23 mouse cellular contexts compared by ENCODE assay signal in the genomic region with DNA sequence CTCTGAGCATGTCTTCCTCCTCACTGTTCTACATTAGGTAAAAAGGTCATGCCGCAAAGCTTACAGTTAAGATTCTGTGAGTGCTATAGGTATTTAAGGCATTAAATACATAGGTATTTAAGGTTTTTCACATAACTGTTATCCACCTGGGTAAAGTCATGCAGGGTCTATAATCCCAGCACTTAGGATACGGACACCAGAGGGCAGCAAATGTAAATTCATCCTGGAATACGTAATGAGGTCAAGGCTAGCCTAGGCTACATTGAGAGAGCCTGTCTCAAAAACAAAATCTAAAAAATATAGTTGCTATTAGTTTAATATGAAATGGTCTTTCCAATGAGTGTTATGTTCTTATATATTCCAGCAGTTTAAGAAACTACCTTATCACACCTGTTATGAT. TPM values are rescaled to one million over a fixed set of nuclear protein-coding genes. Genes with fewer than 3 reads are reported as not detected.
DNase-seq lines count a peak whose midpoint lies in the region; ATAC-seq and TF ChIP-seq lines count a peak whose summit lies in the region.
"Had no signal": no experiment of that assay in that cellular context is flagged by ENCODE, and none has a peak within 500 bp of the region (broad histone marks: within the 10 kb centered on the region; RNA-seq: fewer than 3 reads in every experiment).

No protein-coding gene starts in this region.

- H3K4me2 ChIP-seq in heart, postnatal 0 days (ENCODE audit: low read depth, low read length): no peak overlapping the region
- H3K4me2 ChIP-seq in lung, postnatal 0 days (replicated peaks; ENCODE audit: low read depth, low read length): no peak overlapping the region
- no peak overlapping the region for H3K4me2 ChIP-seq in stomach, postnatal 0 days (replicated peaks; ENCODE audit: low read depth)
- H3K4me2 ChIP-seq: embryonic facial prominence, embryonic 12.5 days; forebrain, embryonic 15.5 days; heart, embryonic 12.5 days; hindbrain, embryonic 13.5 days had no signal

- H3K27ac ChIP-seq in heart, postnatal 0 days (ENCODE audit: low read depth): no peak overlapping the region
- H3K27ac ChIP-seq in liver, adult 2 months (replicated peaks; ENCODE audit: insufficient read depth, low read depth, low read length): no peak overlapping the region
- no peak overlapping the region for H3K27ac ChIP-seq in lung, postnatal 0 days (ENCODE audit: low read length)
- no peak overlapping the region for H3K27ac ChIP-seq in stomach, postnatal 0 days (replicated peaks)
- H3K27ac ChIP-seq: embryonic facial prominence, embryonic 12.5 days; forebrain, embryonic 15.5 days; hindbrain, embryonic 13.5 days; hindbrain, postnatal 0 days had no signal

- H3K4me1 ChIP-seq in heart, postnatal 0 days (ENCODE audit: control insufficient read depth, insufficient read depth): no peaks in the 10 kb centered on the region
- H3K4me1 ChIP-seq in liver, adult 2 months (ENCODE audit: control insufficient read depth, insufficient read depth, low read length): no peaks in the 10 kb centered on the region
- no peaks in the 10 kb centered on the region for H3K4me1 ChIP-seq in lung, postnatal 0 days (ENCODE audit: insufficient read depth, low read depth, low read length)
- H3K4me1 ChIP-seq in stomach, postnatal 0 days (replicated peaks; ENCODE audit: control insufficient read depth, insufficient read depth): no peaks in the 10 kb centered on the region
- H3K4me1 ChIP-seq: embryonic facial prominence, embryonic 12.5 days; forebrain, embryonic 15.5 days; heart, embryonic 12.5 days; hindbrain, embryonic 13.5 days had no signal

- no peaks in the 10 kb centered on the region for H3K36me3 ChIP-seq in heart, postnatal 0 days (replicated peaks; ENCODE audit: control insufficient read depth, insufficient read depth, low read length)
- H3K36me3 ChIP-seq in liver, adult 2 months (ENCODE audit: control insufficient read depth, insufficient read depth, low read length): no peaks in the 10 kb centered on the region
- H3K36me3 ChIP-seq in lung, postnatal 0 days (ENCODE audit: insufficient read depth, low read length): no peaks in the 10 kb centered on the region
- no peaks in the 10 kb centered on the region for H3K36me3 ChIP-seq in stomach, postnatal 0 days (ENCODE audit: control insufficient read depth, insufficient read depth, low read length)
- H3K36me3 ChIP-seq: embryonic facial prominence, embryonic 12.5 days; forebrain, embryonic 15.5 days; heart, embryonic 12.5 days; hindbrain, embryonic 13.5 days had no signal

- TF ChIP-seq POLR2A in liver, adult 2 months (IDR thresholded peaks at IDR 0.05; ENCODE audit: extremely low read depth, insufficient read depth, low read length): no peak

- 87% methylated on average over 3 of the region's 3 CpGs for WGBS in heart, postnatal 0 days
- WGBS in liver, adult 2 months: 94% methylated on average over 3 of the region's 3 CpGs
- 83% methylated on average over 3 of the region's 3 CpGs for WGBS in lung, postnatal 0 days
- 89% methylated on average over 3 of the region's 3 CpGs for WGBS in stomach, postnatal 0 days

- H3K4me3 ChIP-seq in heart, postnatal 0 days (ENCODE audit: low read depth, low read length): no peak overlapping the region
- H3K4me3 ChIP-seq in liver, adult 2 months (ENCODE audit: insufficient read depth, low read depth, low read length): no peak overlapping the region
- no peak overlapping the region for H3K4me3 ChIP-seq in lung, postnatal 0 days (ENCODE audit: low read depth, low read length)
- no peak overlapping the region for H3K4me3 ChIP-seq in stomach, postnatal 0 days (ENCODE audit: low read depth, low read length)
- H3K4me3 ChIP-seq: embryonic facial prominence, embryonic 12.5 days; forebrain, embryonic 15.5 days; heart, embryonic 12.5 days; hindbrain, embryonic 13.5 days had no signal

- intact Hi-C loops in heart, postnatal 14 days (cut with DNase I): loop anchor here (2.0 kb wide), 1 partner anchor 56 kb away; no protein-coding TSS in a partner anchor

- 0 out of 2 replicates have a peak, but pooled peaks cover 8% of the 10 kb centered on the region for H3K9me3 ChIP-seq in heart, postnatal 0 days (replicated peaks; ENCODE audit: control insufficient read depth, low read length)
- H3K9me3 ChIP-seq in lung, postnatal 0 days (ENCODE audit: low read length): no peaks in the 10 kb centered on the region
- no peaks in the 10 kb centered on the region for H3K9me3 ChIP-seq in stomach, postnatal 0 days (ENCODE audit: control insufficient read depth, low read length)
- H3K9me3 ChIP-seq: embryonic facial prominence, embryonic 12.5 days; forebrain, embryonic 15.5 days had no signal

- H3K9ac ChIP-seq in heart, postnatal 0 days (replicated peaks; ENCODE audit: low read depth, low read length): no peak overlapping the region
- no peak overlapping the region for H3K9ac ChIP-seq in liver, adult 2 months (ENCODE audit: low read depth, low read length)
- H3K9ac ChIP-seq in lung, postnatal 0 days (replicated peaks; ENCODE audit: low read depth): no peak overlapping the region
- H3K9ac ChIP-seq in stomach, postnatal 0 days (ENCODE audit: low read length): no peak overlapping the region
- H3K9ac ChIP-seq: embryonic facial prominence, embryonic 12.5 days; forebrain, embryonic 15.5 days; heart, embryonic 12.5 days; hindbrain, embryonic 13.5 days had no signal

- DNase-seq in heart, postnatal 0 days (ENCODE audit: low spot score): no peak
- no peak for DNase-seq in heart, postnatal 14 days
- DNase-seq in liver, adult 2 months (ENCODE audit: extremely low read depth, low read depth, low spot score): peak; percentile 27
- DNase-seq in liver: no peak
- DNase-seq in lung, postnatal 0 days (ENCODE audit: low spot score): no peak
- DNase-seq in lung, postnatal 14 days: no peak
- no peak for DNase-seq in stomach, postnatal 0 days (ENCODE audit: low spot score)
- DNase-seq in gastrocnemius, postnatal 10 days: no peak
- DNase-seq: adrenal gland, postnatal 14 days; cerebellum, adult 11-12 months; cerebellum, adult 9-10 months; cerebellum, postnatal 25 days; gastrocnemius, postnatal 25 days; heart, postnatal 4 days had no signal

- TF ChIP-seq EP300 in heart, postnatal 0 days (IDR thresholded peaks at IDR 0.05; ENCODE audit: low read depth): no peak
- TF ChIP-seq EP300 in lung, postnatal 0 days (IDR thresholded peaks at IDR 0.05): no peak
- no peak for TF ChIP-seq EP300 in stomach, postnatal 0 days (optimal IDR thresholded peaks at IDR 0.05)

- peak; percentile 29 for TF ChIP-seq CTCF in heart, postnatal 0 days (IDR thresholded peaks at IDR 0.05; ENCODE audit: low read depth)
- 0 out of 2 replicates have a peak, but pooled peaks have one; percentile 6 for TF ChIP-seq CTCF in liver, adult 2 months (IDR thresholded peaks at IDR 0.05; ENCODE audit: low read depth, low read length)
- TF ChIP-seq CTCF in lung, postnatal 0 days (IDR thresholded peaks at IDR 0.05): peak; percentile 33
- peak; percentile 46 for TF ChIP-seq CTCF in stomach, postnatal 0 days (IDR thresholded peaks at IDR 0.05; ENCODE audit: low read depth)

- no peak for ATAC-seq in heart, postnatal 0 days (ENCODE audit: insufficient read depth, low read depth)
- ATAC-seq in lung, postnatal 0 days: no peak
- no peak for ATAC-seq in stomach, postnatal 0 days (ENCODE audit: low FRiP score, low TSS enrichment)
- ATAC-seq: forebrain, embryonic 15.5 days; hindbrain, postnatal 0 days had no signal

- no peaks in the 10 kb centered on the region for H3K79me2 ChIP-seq in liver, adult 2 months (ENCODE audit: control insufficient read depth, insufficient read depth, low read length)

- no peaks in the 10 kb centered on the region for H3K27me3 ChIP-seq in heart, postnatal 0 days (ENCODE audit: control insufficient read depth, insufficient read depth, low read length)
- H3K27me3 ChIP-seq in liver, adult 2 months (ENCODE audit: control insufficient read depth, insufficient read depth, low read length): no peaks in the 10 kb centered on the region
- H3K27me3 ChIP-seq in lung, postnatal 0 days (replicated peaks; ENCODE audit: insufficient read depth, low read length): no peaks in the 10 kb centered on the region
- no peaks in the 10 kb centered on the region for H3K27me3 ChIP-seq in stomach, postnatal 0 days (ENCODE audit: control insufficient read depth, insufficient read depth, low read length)
- H3K27me3 ChIP-seq: embryonic facial prominence, embryonic 12.5 days; forebrain, embryonic 15.5 days; heart, embryonic 12.5 days; hindbrain, embryonic 13.5 days had no signal

RNA-seq across cellular contexts. Expression of a gene that starts 33.6 kb away (rescaled TPM):
- not detected in 2 replicates for total RNA-seq in heart, postnatal 0 days (2014; rRNA removed; ENCODE audit: low replicate concordance)
- 0.18 TPM in 1 of 2 replicates, not detected in the other for polyA plus RNA-seq in heart, postnatal 0 days (2015; fragmentation: Nextera tagmentation; extraction: Ambion mirVana)
- not detected for total RNA-seq in heart, postnatal 14 days (2021)
- 0.13 and 0.18 TPM in 2 replicates for total RNA-seq in liver, adult 2 months (2014; rRNA removed)
- 0.05 and 0.11 TPM in 2 replicates for polyA plus RNA-seq in liver, adult 2 months (2012; rRNA removed)
- 0.15 and 0.26 TPM in 2 replicates for polyA plus RNA-seq in lung, postnatal 0 days (2015; fragmentation: Nextera tagmentation; extraction: Ambion mirVana)
- 0.05 and 0.06 TPM in 2 replicates for polyA plus RNA-seq in stomach, postnatal 0 days (2015; fragmentation: Nextera tagmentation; extraction: Ambion mirVana)
- not detected for total RNA-seq in gastrocnemius, postnatal 10 days (2021)
- total RNA-seq: adrenal gland, postnatal 14 days; ES-E14; gastrocnemius, postnatal 25 days; granulocyte monocyte progenitor cell, adult 5-6 weeks; heart, postnatal 4 days had no signal
- polyA plus RNA-seq: cortical plate, adult 2 months; forebrain, embryonic 11.5 days; forebrain, embryonic 15.5 days; heart, embryonic 12.5 days; hindbrain, embryonic 13.5 days had no signal
